8 mouse cellular contexts compared by ENCODE assay signal in the genomic region with DNA sequence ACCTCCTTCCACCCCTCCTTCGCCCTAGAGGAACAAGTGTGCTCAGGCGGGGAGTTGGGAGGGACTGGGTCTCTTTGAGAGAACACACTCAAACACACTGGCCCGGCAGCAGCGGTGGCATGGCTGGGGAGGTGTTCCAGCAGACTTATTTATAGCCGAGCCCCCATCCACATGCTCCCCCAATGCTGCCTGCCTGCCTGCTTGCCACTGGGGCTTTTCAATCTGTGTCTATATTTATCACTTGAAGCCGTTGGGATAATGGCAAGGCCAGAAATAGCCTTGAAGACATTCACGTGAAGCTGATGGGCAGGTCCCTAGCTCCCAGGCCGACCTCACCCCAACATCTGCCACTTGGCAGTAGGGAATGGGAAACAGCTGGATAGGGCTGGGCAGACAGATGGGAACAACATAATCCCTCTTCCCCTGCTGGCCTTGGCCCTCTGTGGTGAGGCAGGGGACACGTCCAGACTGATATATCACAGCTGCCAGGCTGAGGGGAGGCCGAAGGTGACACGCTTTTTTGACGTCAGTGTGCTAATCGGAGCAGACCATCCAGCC. TPM values are rescaled to one million over a fixed set of nuclear protein-coding genes. Genes with fewer than 3 reads are reported as not detected.
A peak's percentile ranks its signal among the peaks of the same experiment; 100 is the strongest.
DNase-seq lines count a peak whose midpoint lies in the region; ATAC-seq lines count a peak whose summit lies in the region.

No protein-coding gene starts in this region.

- H3K36me3 ChIP-seq in forebrain, embryonic 13.5 days (ENCODE audit: poor library complexity, severe bottlenecking): no peaks in the 10 kb centered on the region
- no peaks in the 10 kb centered on the region for H3K36me3 ChIP-seq in forebrain, embryonic 15.5 days
- H3K36me3 ChIP-seq in embryonic facial prominence, embryonic 11.5 days (replicated peaks; ENCODE audit: control insufficient read depth, insufficient read depth, low read depth, low read length): no peaks in the 10 kb centered on the region
- H3K36me3 ChIP-seq in hindbrain, embryonic 12.5 days: no peaks in the 10 kb centered on the region
- no peaks in the 10 kb centered on the region for H3K36me3 ChIP-seq in forebrain, embryonic 11.5 days (ENCODE audit: control insufficient read depth, insufficient read depth, low read length)

- no peak for ATAC-seq in forebrain, embryonic 13.5 days
- ATAC-seq in forebrain, embryonic 15.5 days (replicated peaks): no peak
- ATAC-seq in embryonic facial prominence, embryonic 11.5 days (replicated peaks; ENCODE audit: insufficient number of reproducible peaks, low FRiP score, low TSS enrichment, low read depth): no peak
- ATAC-seq in hindbrain, embryonic 12.5 days (ENCODE audit: low FRiP score): 0 out of 2 replicates have a peak, but pooled peaks have one; percentile 32
- ATAC-seq in forebrain, embryonic 11.5 days (replicated peaks; ENCODE audit: low FRiP score): no peak

- peak overlapping the region; percentile 21; the same call in 1 of the 2 replicates for H3K9ac ChIP-seq in forebrain, embryonic 13.5 days
- H3K9ac ChIP-seq in forebrain, embryonic 15.5 days (replicated peaks): no peak overlapping the region
- no peak overlapping the region for H3K9ac ChIP-seq in embryonic facial prominence, embryonic 11.5 days (replicated peaks; ENCODE audit: low read length)
- H3K9ac ChIP-seq in hindbrain, embryonic 12.5 days: no peak overlapping the region
- H3K9ac ChIP-seq in forebrain, embryonic 11.5 days (ENCODE audit: low read length): no peak overlapping the region

- H3K27me3 ChIP-seq in forebrain, embryonic 13.5 days: no peaks in the 10 kb centered on the region
- no peaks in the 10 kb centered on the region for H3K27me3 ChIP-seq in forebrain, embryonic 15.5 days
- H3K27me3 ChIP-seq in embryonic facial prominence, embryonic 11.5 days (ENCODE audit: control insufficient read depth, insufficient read depth, low read length): no peaks in the 10 kb centered on the region
- H3K27me3 ChIP-seq in hindbrain, embryonic 12.5 days: no peaks in the 10 kb centered on the region
- H3K27me3 ChIP-seq in forebrain, embryonic 11.5 days (ENCODE audit: control insufficient read depth, insufficient read depth, low read length): no peaks in the 10 kb centered on the region

- H3K27ac ChIP-seq in forebrain, embryonic 13.5 days: peak overlapping the region; percentile 10; the same call in 1 of the 2 replicates
- H3K27ac ChIP-seq in forebrain, embryonic 15.5 days (replicated peaks): no peak overlapping the region
- H3K27ac ChIP-seq in embryonic facial prominence, embryonic 11.5 days (replicated peaks; ENCODE audit: low read depth, low read length): no peak overlapping the region
- H3K27ac ChIP-seq in hindbrain, embryonic 12.5 days: no peak overlapping the region
- no peak overlapping the region for H3K27ac ChIP-seq in forebrain, embryonic 11.5 days (ENCODE audit: low read depth, low read length)

- no peaks in the 10 kb centered on the region for H3K9me3 ChIP-seq in forebrain, embryonic 13.5 days (replicated peaks)
- H3K9me3 ChIP-seq in forebrain, embryonic 15.5 days: no peaks in the 10 kb centered on the region
- H3K9me3 ChIP-seq in embryonic facial prominence, embryonic 11.5 days (replicated peaks; ENCODE audit: control insufficient read depth, low read length): no peaks in the 10 kb centered on the region
- H3K9me3 ChIP-seq in hindbrain, embryonic 12.5 days (replicated peaks): no peaks in the 10 kb centered on the region
- no peaks in the 10 kb centered on the region for H3K9me3 ChIP-seq in forebrain, embryonic 11.5 days (ENCODE audit: control insufficient read depth, low read length)

- WGBS in forebrain, embryonic 13.5 days: 65% methylated on average over 13 of the region's 13 CpGs
- WGBS in forebrain, embryonic 15.5 days: 69% methylated on average over 13 of the region's 13 CpGs
- 35% methylated on average over 13 of the region's 13 CpGs for WGBS in embryonic facial prominence, embryonic 11.5 days
- 49% methylated on average over 13 of the region's 13 CpGs for WGBS in hindbrain, embryonic 12.5 days
- WGBS in forebrain, embryonic 11.5 days: 67% methylated on average over 13 of the region's 13 CpGs

- DNase-seq in embryonic facial prominence, embryonic 11.5 days (ENCODE audit: low spot score): peak; percentile 61
- peak; percentile 82 for DNase-seq in lung, postnatal 10 days
- no peak for DNase-seq in spleen, adult 12 weeks (ENCODE audit: low spot score)
- no peak for DNase-seq in forebrain, embryonic 11.5 days (ENCODE audit: low spot score)
- DNase-seq in MN1 (ENCODE audit: low spot score): no peak

- peaks cover 28% of the 10 kb centered on the region for H3K4me1 ChIP-seq in forebrain, embryonic 13.5 days
- peaks cover 7% of the 10 kb centered on the region; the same call in 1 of the 2 replicates for H3K4me1 ChIP-seq in forebrain, embryonic 15.5 days
- peaks cover 9% of the 10 kb centered on the region for H3K4me1 ChIP-seq in embryonic facial prominence, embryonic 11.5 days (ENCODE audit: control insufficient read depth, insufficient read depth, low read length)
- H3K4me1 ChIP-seq in hindbrain, embryonic 12.5 days: peaks cover 45% of the 10 kb centered on the region
- H3K4me1 ChIP-seq in forebrain, embryonic 11.5 days (replicated peaks; ENCODE audit: control insufficient read depth, insufficient read depth, low read length): 0 out of 2 replicates have a peak, but pooled peaks cover 4% of the 10 kb centered on the region

- no peak overlapping the region for H3K4me2 ChIP-seq in forebrain, embryonic 13.5 days
- no peak overlapping the region for H3K4me2 ChIP-seq in forebrain, embryonic 15.5 days (replicated peaks)
- no peak overlapping the region for H3K4me2 ChIP-seq in embryonic facial prominence, embryonic 11.5 days (ENCODE audit: low read depth, low read length)
- H3K4me2 ChIP-seq in hindbrain, embryonic 12.5 days (replicated peaks): no peak overlapping the region
- no peak overlapping the region for H3K4me2 ChIP-seq in forebrain, embryonic 11.5 days (ENCODE audit: low read depth, low read length, severe bottlenecking)

- H3K4me3 ChIP-seq in forebrain, embryonic 13.5 days: no peak overlapping the region
- no peak overlapping the region for H3K4me3 ChIP-seq in forebrain, embryonic 15.5 days
- H3K4me3 ChIP-seq in embryonic facial prominence, embryonic 11.5 days (ENCODE audit: low read depth, low read length): no peak overlapping the region
- H3K4me3 ChIP-seq in hindbrain, embryonic 12.5 days: no peak overlapping the region
- H3K4me3 ChIP-seq in forebrain, embryonic 11.5 days (ENCODE audit: low read depth, low read length): no peak overlapping the region

RNA-seq across cellular contexts. Expression of a gene that starts 43.0 kb away (rescaled TPM):
- 5.4 and 6.5 TPM in 2 replicates for polyA plus RNA-seq in forebrain, embryonic 13.5 days (2015; fragmentation: Nextera tagmentation; extraction: Ambion mirVana)
- polyA plus RNA-seq in forebrain, embryonic 15.5 days (2015; fragmentation: Nextera tagmentation; extraction: Ambion mirVana): 10.9 and 11.4 TPM in 2 replicates
- polyA plus RNA-seq in embryonic facial prominence, embryonic 11.5 days (2014; fragmentation: Nextera tagmentation; extraction: Ambion mirVana): 3.4 and 3.5 TPM in 2 replicates
- polyA plus RNA-seq in hindbrain, embryonic 12.5 days (2016; fragmentation: Nextera tagmentation; extraction: Ambion mirVana): 6.9 and 7.0 TPM in 2 replicates
- 6.8 and 7.1 TPM in 2 replicates for polyA plus RNA-seq in forebrain, embryonic 11.5 days (2014; fragmentation: Nextera tagmentation; extraction: Ambion mirVana)

Comparison
In these comparisons a context has a peak if more than half of its experiments do, and no peak if none do; other contexts are left out.
1. DNase-seq: peak in embryonic facial prominence, embryonic 11.5 days (single experiment) and lung, postnatal 10 days (single experiment); none in spleen, adult 12 weeks (single experiment), forebrain, embryonic 11.5 days (single experiment) and MN1 (single experiment).